Mouse (Mus musculus) CD4-positive, CD25-positive, alpha-beta regulatory T cell, adult 2 months (primary cell): ENCODE results near the gene Zmynd8.

Source experiments
- DNase-seq: peaks from one replicate; pipeline ENCODE4 v3.0.0-alpha.2; 2012; ENCODE audit warnings: low read depth, low spot score

The Zmynd8 gene

GRCm38 (mm10) chr2:165898202-165899194 lies at the start of gene Zmynd8:
Gene Zmynd8 (minus strand): TSS chr2:165899016.
- no peak for DNase-seq

- no peak for DNase-seq
These were observed 49.2 kb upstream of the Zmynd8 start for GRCm38 (mm10) chr2:165948007-165948406.

GRCm38 (mm10) chr2:165946046-165946564 lies 47.3 kb upstream of the Zmynd8 start:
- DNase-seq, result no peak

- DNase-seq, result peak; percentile 29
These were observed 45.9 kb upstream of the Zmynd8 start for GRCm38 (mm10) chr2:165944576-165945351.

GRCm38 (mm10) chr2:165943113-165943512 lies 44.3 kb upstream of the Zmynd8 start:
- DNase-seq, result no peak

- no peak for DNase-seq
These were observed 37.3 kb upstream of the Zmynd8 start for GRCm38 (mm10) chr2:165936106-165936505.

GRCm38 (mm10) chr2:165927705-165928104 lies 28.9 kb upstream of the Zmynd8 start:
- no peak for DNase-seq

- DNase-seq, result no peak
These were observed 27.4 kb upstream of the Zmynd8 start for GRCm38 (mm10) chr2:165926191-165926590.

GRCm38 (mm10) chr2:165925144-165925543 lies 26.3 kb upstream of the Zmynd8 start:
- no peak for DNase-seq

- DNase-seq, result peak; percentile 54
These were observed 25.9 kb upstream of the Zmynd8 start for GRCm38 (mm10) chr2:165924695-165925094.

- DNase-seq, result peak; percentile 60
These were observed 24.9 kb upstream of the Zmynd8 start for GRCm38 (mm10) chr2:165923715-165924114.

GRCm38 (mm10) chr2:165922994-165923393 lies 24.2 kb upstream of the Zmynd8 start:
- DNase-seq, result no peak

- DNase-seq, result peak; percentile 84
These were observed 23.4 kb upstream of the Zmynd8 start for GRCm38 (mm10) chr2:165922047-165922728.

- peak; percentile 90 for DNase-seq
These were observed 15.5 kb upstream of the Zmynd8 start for GRCm38 (mm10) chr2:165914298-165914697.

GRCm38 (mm10) chr2:165913073-165913472 lies 14.3 kb upstream of the Zmynd8 start:
- no peak for DNase-seq

- DNase-seq, result no peak
These were observed 10.9 kb upstream of the Zmynd8 start for GRCm38 (mm10) chr2:165909731-165910130.

GRCm38 (mm10) chr2:165907199-165907598 lies 8.4 kb upstream of the Zmynd8 start:
- DNase-seq, result no peak

GRCm38 (mm10) chr2:165906332-165906945 lies 7.6 kb upstream of the Zmynd8 start:
- DNase-seq, result no peak

GRCm38 (mm10) chr2:165901127-165901384 lies 2.2 kb upstream of the Zmynd8 start:
- DNase-seq, result no peak

- DNase-seq, result no peak
These were observed 1.7 kb upstream of the Zmynd8 start for GRCm38 (mm10) chr2:165900351-165901126.

GRCm38 (mm10) chr2:165899923-165900322 lies 1.1 kb upstream of the Zmynd8 start:
- no peak for DNase-seq
